9 mouse cellular contexts compared by ENCODE assay signal in the genomic region with DNA sequence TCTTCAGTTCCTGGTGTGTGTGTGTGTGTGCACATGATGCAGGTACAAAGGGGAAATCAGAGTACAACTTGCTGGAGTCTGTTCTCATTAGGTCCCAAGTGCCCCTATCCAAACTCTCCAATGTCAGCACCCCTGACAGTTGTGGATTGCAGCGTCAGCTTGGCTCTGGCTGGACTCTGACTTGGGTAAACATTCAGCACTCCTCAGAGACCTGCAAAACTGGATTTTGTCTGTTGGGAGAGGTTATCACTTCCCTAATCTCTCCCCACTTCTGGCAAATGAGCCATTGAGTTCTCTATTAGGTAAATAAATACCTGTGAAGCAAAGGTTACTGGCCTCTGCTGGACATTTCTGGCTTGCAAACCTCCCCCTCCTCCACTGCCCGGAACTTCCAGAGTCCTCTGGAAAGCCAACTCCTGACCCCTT. TPM values are rescaled to one million over a fixed set of nuclear protein-coding genes. Genes with fewer than 3 reads are reported as not detected.
A peak's percentile ranks its signal among the peaks of the same experiment; 100 is the strongest.
DNase-seq lines count a peak whose midpoint lies in the region; ATAC-seq lines count a peak whose summit lies in the region.
"Had no signal": no experiment of that assay in that cellular context is flagged by ENCODE, and none has a peak within 500 bp of the region (broad histone marks: within the 10 kb centered on the region; RNA-seq: fewer than 3 reads in every experiment).

No protein-coding gene starts in this region.

- 13% methylated on average over 2 of the region's 2 CpGs for WGBS in lung, embryonic 16.5 days
- 62% methylated on average over 2 of the region's 2 CpGs for WGBS in midbrain, embryonic 10.5 days

- no peaks in the 10 kb centered on the region for H3K36me3 ChIP-seq in lung, embryonic 16.5 days (ENCODE audit: control insufficient read depth, insufficient read depth, low read length)
- H3K36me3 ChIP-seq in midbrain, embryonic 10.5 days: no peaks in the 10 kb centered on the region

- intact Hi-C loops in left cerebral cortex, postnatal 36 days (cut with DNase I): no loop called here

- H3K4me3 ChIP-seq in lung, embryonic 16.5 days (ENCODE audit: low read length): no peak overlapping the region
- H3K4me3 ChIP-seq in midbrain, embryonic 10.5 days: no peak overlapping the region

- H3K9ac ChIP-seq in lung, embryonic 16.5 days (ENCODE audit: low read length): no peak overlapping the region

- peak overlapping the region; percentile 65 for H3K27ac ChIP-seq in lung, embryonic 16.5 days (ENCODE audit: low read length)
- no peak overlapping the region for H3K27ac ChIP-seq in midbrain, embryonic 10.5 days (replicated peaks)

- peaks cover 8% of the 10 kb centered on the region for H3K4me1 ChIP-seq in lung, embryonic 16.5 days (replicated peaks; ENCODE audit: control insufficient read depth, insufficient read depth, low read length)
- H3K4me1 ChIP-seq in midbrain, embryonic 10.5 days: peaks cover 2% of the 10 kb centered on the region; the same call in 1 of the 2 replicates

- no peaks in the 10 kb centered on the region for H3K9me3 ChIP-seq in lung, embryonic 16.5 days (ENCODE audit: control insufficient read depth, low read length)
- no peaks in the 10 kb centered on the region for H3K9me3 ChIP-seq in midbrain, embryonic 10.5 days (replicated peaks)

- DNase-seq in 416B (ENCODE audit: low read depth) (peak; percentile 37), adipocyte (ENCODE audit: low spot score) (peak; percentile 42)
- peak; percentile 91 for DNase-seq in kidney, adult 9 months
- no peak for DNase-seq in left cerebral cortex, postnatal 36 days (ENCODE audit: low spot score in 2 of 2)
- DNase-seq in gastrocnemius, postnatal 4 days (ENCODE audit: low spot score in 2 of 2): no peak
- no peak for DNase-seq in midbrain, embryonic 10.5 days (ENCODE audit: low spot score)
- DNase-seq: right cerebral cortex, postnatal 25 days; thymus, postnatal 14 days had no signal

- peak; percentile 89 for ATAC-seq in lung, embryonic 16.5 days (ENCODE audit: low read depth)

- H3K4me2 ChIP-seq in lung, embryonic 16.5 days (ENCODE audit: low read depth, low read length): no peak overlapping the region

- H3K27me3 ChIP-seq in lung, embryonic 16.5 days (ENCODE audit: control insufficient read depth, insufficient read depth, low read depth, low read length): no peaks in the 10 kb centered on the region
- H3K27me3 ChIP-seq in midbrain, embryonic 10.5 days (ENCODE audit: low read depth, poor library complexity, severe bottlenecking): no peaks in the 10 kb centered on the region; the same call in 1 of the 2 replicates

RNA-seq across cellular contexts. Expression of a gene that starts 10.3 kb away (rescaled TPM):
- not detected in 2 replicates for polyA plus RNA-seq in lung, embryonic 16.5 days (2015; fragmentation: Nextera tagmentation; extraction: Ambion mirVana)
- total RNA-seq in left cerebral cortex, postnatal 36 days (2021): not detected
- under 1 TPM; 0.21 to 0.37 TPM for total RNA-seq in gastrocnemius, postnatal 4 days (2021)
- not detected in 2 replicates for polyA plus RNA-seq in midbrain, embryonic 10.5 days (2016; fragmentation: Nextera tagmentation; extraction: Ambion mirVana)

Comparison
In these comparisons a context has a peak if more than half of its experiments do, and no peak if none do; other contexts are left out.
1. DNase-seq: peak in 416B (single experiment), adipocyte (single experiment) and kidney, adult 9 months (single experiment); none in left cerebral cortex, postnatal 36 days (0 of 2), gastrocnemius, postnatal 4 days (0 of 2) and midbrain, embryonic 10.5 days (single experiment).